Comparison of ENCODE assay signal across 8 mouse cellular contexts in genomic region chr8:123373403-123374238, GRCm38 (mm10). TPM values are rescaled to one million over a fixed set of nuclear protein-coding genes. Genes with fewer than 3 reads are reported as not detected.
DNase-seq lines count a peak whose midpoint lies in the region; ATAC-seq and TF ChIP-seq lines count a peak whose summit lies in the region.

Gene Tcf25, plus strand, starts transcription at chr8:123373753.

- peaks cover 42% of the 10 kb centered on the region for H3K4me1 ChIP-seq in G1E (ENCODE audit: insufficient read depth, low read depth, low read length)
- H3K4me1 ChIP-seq in forebrain, postnatal 0 days (ENCODE audit: insufficient read depth) = peaks cover 8% of the 10 kb centered on the region; the same call in 1 of the 2 replicates
- peaks cover 18% of the 10 kb centered on the region for H3K4me1 ChIP-seq in lung, embryonic 15.5 days

- H3K27ac ChIP-seq in forebrain, postnatal 0 days (ENCODE audit: low read depth, low read length) = peak within 1 kb of the TSS; percentile 93
- peak within 1 kb of the TSS; percentile 98 for H3K27ac ChIP-seq in lung, embryonic 15.5 days

- peak within 1 kb of the TSS; percentile 63 for H3K4me2 ChIP-seq in forebrain, postnatal 0 days (ENCODE audit: low read depth)
- H3K4me2 ChIP-seq in lung, embryonic 15.5 days = peak within 1 kb of the TSS; percentile 87

- no peaks in the 10 kb centered on the region for H3K9me3 ChIP-seq in G1E (replicated peaks)
- no peaks in the 10 kb centered on the region for H3K9me3 ChIP-seq in forebrain, postnatal 0 days (ENCODE audit: low read length)
- no peaks in the 10 kb centered on the region for H3K9me3 ChIP-seq in lung, embryonic 15.5 days

- peak; percentile 74 for ATAC-seq in G1E (ENCODE audit: extremely low read depth, insufficient number of reproducible peaks, low FRiP score, poor library complexity, severe bottlenecking)
- peak; percentile 96 for ATAC-seq in forebrain, postnatal 0 days
- ATAC-seq in lung, embryonic 15.5 days (ENCODE audit: borderline replicate concordance, extremely low read depth, low FRiP score, low TSS enrichment) = peak; percentile 91

- H3K36me3 ChIP-seq in G1E (replicated peaks) = peaks cover 34% of the 10 kb centered on the region
- peaks cover 20% of the 10 kb centered on the region for H3K36me3 ChIP-seq in forebrain, postnatal 0 days (ENCODE audit: insufficient read depth)
- H3K36me3 ChIP-seq in lung, embryonic 15.5 days = 0 out of 2 replicates have a peak, but pooled peaks cover 6% of the 10 kb centered on the region

- H3K9ac ChIP-seq in forebrain, postnatal 0 days = peak within 1 kb of the TSS; percentile 90
- H3K9ac ChIP-seq in lung, embryonic 15.5 days = peak within 1 kb of the TSS; percentile 90

- peaks cover 26% of the 10 kb centered on the region for H3K27me3 ChIP-seq in G1E (ENCODE audit: insufficient read depth, low read length)
- no peaks in the 10 kb centered on the region for H3K27me3 ChIP-seq in forebrain, postnatal 0 days (ENCODE audit: insufficient read depth, low read length)
- H3K27me3 ChIP-seq in lung, embryonic 15.5 days = no peaks in the 10 kb centered on the region

- DNase-seq in G1E (ENCODE audit: low spot score) = peak; percentile 99
- peak; percentile 96 for DNase-seq in cerebellum, adult 18-20 months
- DNase-seq in forebrain, postnatal 0 days = peak; percentile 98
- DNase-seq in heart, postnatal 4 days = peak; percentile 97
- DNase-seq in layer of hippocampus, adult 8-10 months (ENCODE audit: low spot score in 2 of 2) = peak; percentile 95
- DNase-seq in ovary, adult 18-20 months (ENCODE audit: low spot score) = peak; percentile 93
- DNase-seq in thymus, postnatal 0 days (ENCODE audit: low spot score) = peak; percentile 96

- under 1% methylated on average over 74 of the region's 75 CpGs for WGBS in forebrain, postnatal 0 days
- WGBS in lung, embryonic 15.5 days = under 1% methylated on average over 68 of the region's 75 CpGs

- H3K4me3 ChIP-seq in G1E (ENCODE audit: low read depth, low read length) = peak within 1 kb of the TSS; percentile 90
- peak within 1 kb of the TSS; percentile 96 for H3K4me3 ChIP-seq in forebrain, postnatal 0 days (ENCODE audit: low read depth, low read length)
- peak within 1 kb of the TSS; percentile 91 for H3K4me3 ChIP-seq in lung, embryonic 15.5 days

- no peak for TF ChIP-seq CTCF in G1E (IDR thresholded peaks at IDR 0.05; ENCODE audit: low read depth, low read length)
- peak; percentile 83 for TF ChIP-seq CTCF in forebrain, postnatal 0 days (IDR thresholded peaks at IDR 0.05; ENCODE audit: low read depth)

RNA-seq across cellular contexts. Expression of gene Tcf25, which starts in this region (rescaled TPM):
- total RNA-seq in G1E (2014; fragmentation: Nextera tagmentation) (123 and 130 TPM in 2 replicates), G1E (2017) (125 and 133 TPM in 2 replicates)
- polyA plus RNA-seq in G1E (2012) = 84.3 and 91.6 TPM in 2 replicates
- total RNA-seq in forebrain, postnatal 0 days (2014; rRNA removed) = 434 and 487 TPM in 2 replicates
- 275 and 296 TPM in 2 replicates for polyA plus RNA-seq in forebrain, postnatal 0 days (2015; fragmentation: Nextera tagmentation; extraction: Ambion mirVana)
- 100 to 1,000 TPM; 174 to 178 TPM for total RNA-seq in heart, postnatal 4 days (2021)
- 100 to 1,000 TPM; 466 to 571 (median 498) TPM for total RNA-seq in layer of hippocampus, adult 8-10 months (2022)
- polyA plus RNA-seq in lung, embryonic 15.5 days (2015; fragmentation: Nextera tagmentation; extraction: Ambion mirVana) = 143 and 162 TPM in 2 replicates
- polyA plus RNA-seq in thymus, postnatal 0 days (2015; fragmentation: Nextera tagmentation; extraction: Ambion mirVana) = 155 and 165 TPM in 2 replicates

Comparison
In these comparisons a context has a peak if more than half of its experiments do, and no peak if none do; other contexts are left out.
1. Peak in every context shown above with its lines: DNase-seq, ATAC-seq, H3K4me3 ChIP-seq and H3K27ac ChIP-seq.